Mouse (Mus musculus): ENCODE data around the gene Zfp638. TPM values are rescaled to one million over a fixed set of nuclear protein-coding genes. Genes with fewer than 3 reads are reported as not detected.

The Zfp638 gene
- polyA plus RNA-seq, 1 experiment from 2014 or later: 16.7 TPM

Other genes with a start within 250 kb of the Zfp638 start
- 3.1 and 3.7 TPM in 2 replicates for gene Clec4f, start 210.9 kb upstream of the Zfp638 start, polyA plus RNA-seq (2015; fragmentation: Nextera tagmentation; extraction: Ambion mirVana)
- 0.15 and 0.28 TPM in 2 replicates for gene Cd207, start 189.3 kb upstream of the Zfp638 start, polyA plus RNA-seq (2015; fragmentation: Nextera tagmentation; extraction: Ambion mirVana)
- not detected in 2 replicates for gene Vax2, start 155.8 kb upstream of the Zfp638 start, polyA plus RNA-seq (2015; fragmentation: Nextera tagmentation; extraction: Ambion mirVana)
- not detected in 2 replicates for gene Atp6v1b1, start 124.1 kb upstream of the Zfp638 start, polyA plus RNA-seq (2015; fragmentation: Nextera tagmentation; extraction: Ambion mirVana)
- gene Ankrd53, start 104.5 kb upstream of the Zfp638 start, polyA plus RNA-seq (2015; fragmentation: Nextera tagmentation; extraction: Ambion mirVana): not detected in 2 replicates
- gene Tex261, start 91.3 kb upstream of the Zfp638 start, polyA plus RNA-seq (2015; fragmentation: Nextera tagmentation; extraction: Ambion mirVana): 50.1 and 57.5 TPM in 2 replicates
- 13.4 and 14.3 TPM in 2 replicates for gene Nagk, start 72.1 kb upstream of the Zfp638 start, polyA plus RNA-seq (2015; fragmentation: Nextera tagmentation; extraction: Ambion mirVana)
- gene Paip2b, start 35.4 kb upstream of the Zfp638 start, polyA plus RNA-seq (2015; fragmentation: Nextera tagmentation; extraction: Ambion mirVana): 3.7 and 3.9 TPM in 2 replicates
- 1.0 and 1.9 TPM in 2 replicates for gene Dysf, start 141.5 kb downstream of the Zfp638 start, polyA plus RNA-seq (2015; fragmentation: Nextera tagmentation; extraction: Ambion mirVana)